Mouse (Mus musculus): ENCODE measurements at regions not wholly inside any gene's neighbourhood (a gene's known extent, or its start where the extent isn't known, plus 50 kb on each side); places are given as distances from the start of the nearest gene placed in this dataset.

GRCm38 (mm10) chr11:19145263-19145662 is 126.5 kb upstream of the Meis1 start:
- in situ Hi-C loops (cut with MboI, MseI) = no loop called here

DNA sequence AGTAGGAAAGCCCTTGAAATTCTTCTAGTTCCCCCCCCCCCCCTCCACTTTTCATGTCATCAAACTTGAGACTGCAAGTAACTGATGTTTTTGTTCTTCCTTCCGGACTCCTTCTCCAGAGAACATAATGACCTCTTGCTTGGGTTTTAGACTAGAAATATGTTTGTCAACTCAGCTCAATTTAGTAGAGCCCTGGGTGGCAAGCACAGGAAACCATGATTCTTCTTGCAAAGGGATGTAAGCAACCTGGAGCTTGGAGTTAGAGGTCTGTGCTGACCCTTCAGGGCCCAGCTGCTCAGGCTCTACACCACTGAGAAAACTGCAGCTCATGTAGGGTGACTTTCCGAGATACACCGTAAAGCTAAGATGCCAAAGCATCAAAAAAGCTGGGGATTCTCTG is 127.2 kb upstream of the Meis1 start:
- in situ Hi-C loops (cut with MboI, MseI) = no loop called here

DNA sequence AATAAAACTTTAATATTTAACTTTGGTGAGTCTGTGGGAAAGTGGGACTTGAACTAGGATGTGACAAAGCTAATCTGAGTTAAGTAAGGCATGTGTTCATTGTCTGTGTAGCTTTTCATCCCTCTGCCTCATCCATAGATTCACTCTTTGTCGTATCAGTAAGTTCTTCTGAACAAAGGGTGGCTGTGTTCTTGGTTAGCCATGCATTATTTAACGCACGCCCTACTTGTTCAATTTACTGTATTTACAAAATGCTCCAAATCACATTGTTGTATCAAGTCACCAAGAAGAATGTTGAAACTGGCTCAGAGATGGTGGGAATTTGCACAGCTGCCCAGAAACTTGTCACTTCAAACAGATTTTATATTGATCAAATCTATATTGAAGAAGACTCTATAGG is 132.2 kb upstream of the Meis1 start:
- in situ Hi-C loops (cut with MboI, MseI) = no loop called here

DNA sequence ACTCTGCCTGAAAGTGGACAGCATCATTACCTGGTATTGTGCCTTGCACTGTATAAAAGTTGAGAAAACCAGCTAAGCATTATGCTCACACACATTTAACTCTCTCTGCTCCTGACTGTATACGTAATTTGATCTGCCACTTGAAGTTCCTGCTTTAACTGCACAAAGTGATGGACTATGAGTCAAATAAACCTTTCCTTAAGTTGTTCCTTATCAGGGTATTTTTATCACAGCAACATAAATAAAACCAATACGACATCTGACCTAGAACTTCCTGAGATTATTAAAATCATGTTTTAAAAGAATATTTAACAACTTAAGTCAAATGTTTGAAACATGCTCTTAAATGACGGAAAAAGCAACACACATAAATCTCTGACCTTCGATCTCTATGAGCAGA is 134.9 kb upstream of the Meis1 start:
- in situ Hi-C loops (cut with MboI, MseI) = no loop called here

DNA sequence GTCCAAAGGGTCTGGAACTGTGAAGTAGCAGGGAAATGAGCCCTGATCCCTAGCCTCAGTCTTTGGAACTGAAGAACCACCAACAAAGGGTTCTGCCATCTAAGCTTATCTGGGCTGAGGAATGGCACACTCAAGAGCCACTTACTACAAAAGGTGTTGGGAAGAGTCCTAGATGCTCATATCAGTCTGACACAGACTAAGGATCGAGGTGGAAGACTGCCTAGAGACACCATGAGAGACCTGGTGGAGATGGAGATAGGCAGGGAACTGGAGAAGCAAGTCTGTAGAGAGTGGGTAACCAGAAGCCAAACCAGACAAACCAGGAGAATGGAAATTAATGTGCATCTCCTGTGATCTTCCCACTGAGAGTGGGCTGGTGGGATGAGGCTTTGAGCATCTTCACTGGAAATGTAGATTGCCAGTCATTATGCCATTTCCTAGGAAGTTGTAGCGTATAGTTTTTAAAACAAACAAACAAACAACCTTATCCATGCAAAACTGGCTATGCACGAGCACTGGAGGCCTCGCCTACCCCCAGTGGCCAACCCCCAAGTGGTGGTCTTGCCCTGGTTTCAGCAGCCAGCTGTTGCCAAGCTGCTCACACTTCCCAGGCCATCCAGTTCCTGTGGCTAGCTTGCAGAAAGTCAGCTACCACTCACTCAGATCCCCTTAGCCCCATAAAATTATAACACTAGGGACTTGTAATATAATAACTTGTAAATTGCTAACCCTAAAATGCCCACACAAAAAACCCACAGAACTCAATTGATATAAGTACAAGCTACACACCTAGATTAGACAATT is 136.2 kb upstream of the Meis1 start:
- in situ Hi-C loops (cut with MboI, MseI) = no loop called here

DNA sequence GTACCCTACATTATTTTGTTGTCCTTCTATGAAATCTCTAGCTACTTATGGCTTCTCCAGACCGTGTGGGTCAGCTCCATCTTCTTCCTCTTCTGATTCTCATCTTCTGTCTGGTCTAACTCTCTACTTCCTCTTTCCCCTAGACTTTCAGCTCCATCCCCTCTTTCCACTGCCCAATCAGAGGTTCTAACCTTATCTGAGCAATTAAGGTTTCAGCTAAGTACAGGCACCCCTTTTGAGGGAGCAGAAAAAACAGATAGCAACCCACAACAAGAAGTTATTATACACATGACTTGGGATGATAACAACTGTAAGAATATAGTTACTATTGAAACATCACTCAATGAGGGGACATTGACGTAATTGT is 136.8 kb upstream of the Meis1 start:
- in situ Hi-C loops (cut with MboI, MseI) = no loop called here

- in situ Hi-C loops (cut with MboI, MseI) = loop anchor here in 1 of 2 experiments (10.0 kb wide), 1 partner anchor 525 kb away; no protein-coding TSS in a partner anchor
Measured at GRCm38 (mm10) chr11:19160227-19160626, 141.4 kb upstream of the Meis1 start.

DNA sequence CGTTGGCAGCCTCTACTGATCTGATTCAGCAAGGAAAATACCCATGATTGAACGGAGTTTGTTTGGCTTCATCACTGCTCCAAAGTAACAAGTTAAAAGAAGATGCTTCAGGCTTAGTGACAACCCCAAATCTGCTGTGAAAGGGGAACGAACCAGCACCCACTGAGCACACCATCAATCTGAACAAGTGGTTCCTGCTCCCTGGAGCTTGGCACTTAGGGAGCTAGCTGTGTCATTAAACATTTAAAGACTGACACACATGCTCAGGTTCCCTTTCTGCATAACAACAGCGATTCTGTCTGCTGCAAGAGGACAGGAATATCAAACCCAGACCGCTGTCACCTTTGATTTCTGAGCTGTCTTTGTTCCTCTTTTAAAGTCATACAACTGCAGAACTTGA is 141.9 kb upstream of the Meis1 start:
- in situ Hi-C loops (cut with MboI, MseI) = loop anchor here in 1 of 2 experiments (10.0 kb wide), 1 partner anchor 526 kb away; no protein-coding TSS in a partner anchor

DNA sequence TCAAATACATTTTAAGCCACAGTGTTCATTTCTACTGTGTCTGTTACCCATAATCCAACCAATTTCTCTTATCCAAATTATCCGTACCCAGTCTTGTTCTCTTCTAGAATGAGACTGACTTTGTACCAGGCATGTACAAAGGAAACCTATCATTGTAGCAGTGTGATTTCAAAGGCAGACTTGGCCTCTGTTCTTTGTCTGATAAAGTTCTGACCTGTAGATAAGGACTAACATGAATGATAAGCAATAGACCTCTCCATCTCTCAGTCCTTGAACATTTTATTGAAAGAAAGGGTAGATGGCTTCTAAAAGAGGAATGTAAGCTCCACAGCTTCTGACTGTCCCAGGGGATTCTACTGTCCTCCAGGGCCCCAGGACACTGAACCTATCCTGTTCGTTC is 152.2 kb upstream of the Meis1 start:
- in situ Hi-C loops (cut with MboI, MseI) = loop anchor here in 1 of 2 experiments (5.0 kb wide), 1 partner anchor 46 kb away; no protein-coding TSS in a partner anchor

DNA sequence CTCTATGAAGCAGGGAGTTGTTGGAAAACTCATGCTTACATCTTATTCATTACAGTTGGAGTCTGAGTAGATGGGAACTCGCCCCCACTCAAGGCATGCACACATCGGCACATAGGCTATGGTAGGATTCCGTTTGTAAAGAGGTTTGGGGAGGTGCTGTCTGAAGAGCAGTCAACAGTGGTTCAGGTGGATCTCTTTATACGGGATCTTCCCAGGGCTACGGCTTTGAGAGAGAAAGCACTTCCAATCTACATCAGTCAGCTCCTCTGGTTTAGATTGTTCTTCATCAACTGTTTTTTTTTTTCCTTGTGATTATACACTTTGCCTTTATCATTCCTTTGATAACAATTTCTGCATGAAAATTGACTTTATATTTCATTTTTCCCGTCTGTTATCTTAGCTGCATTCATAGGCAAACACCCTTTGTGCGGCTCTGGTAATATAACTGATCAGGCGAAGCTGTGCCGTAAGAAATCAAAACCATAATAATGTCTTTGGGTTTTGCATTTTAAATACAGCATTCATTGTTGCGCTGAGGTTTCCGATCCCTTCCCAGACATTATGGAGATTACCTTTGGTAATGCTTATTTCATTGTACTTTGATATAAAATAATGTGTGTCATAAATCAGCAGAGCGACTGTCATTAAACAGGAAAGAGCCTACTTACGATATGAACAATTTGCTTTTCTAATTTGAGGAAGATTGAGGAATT is 155.7 kb upstream of the Meis1 start:
- in situ Hi-C loops (cut with MboI, MseI) = loop anchor here in 1 of 2 experiments (5.0 kb wide), 1 partner anchor 43 kb away; no protein-coding TSS in a partner anchor

DNA sequence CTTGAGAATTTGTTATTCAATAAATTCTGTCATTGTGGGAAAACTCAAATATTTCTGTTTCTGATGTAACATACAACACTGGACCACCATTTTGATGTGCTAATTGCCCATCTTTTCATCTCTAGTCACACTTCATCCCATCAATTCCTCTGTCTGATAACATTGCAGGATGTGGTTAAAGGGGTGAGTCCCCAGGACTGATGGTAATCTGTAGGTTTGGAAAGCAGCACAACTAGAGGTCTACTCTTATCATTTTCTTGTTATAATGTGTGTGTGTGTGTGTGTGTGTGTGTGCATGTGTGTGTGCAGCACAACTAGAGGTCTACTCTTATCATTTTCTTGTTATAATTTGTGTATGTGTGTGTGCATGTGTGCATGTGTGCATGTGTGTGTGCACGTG is 160.5 kb upstream of the Meis1 start:
- in situ Hi-C loops (cut with MboI, MseI) = no loop called here

- in situ Hi-C loops (cut with MboI, MseI) = no loop called here
Measured at GRCm38 (mm10) chr11:19189778-19190177, 171.0 kb upstream of the Meis1 start.

- in situ Hi-C loops (cut with MboI, MseI) = no loop called here
Measured at GRCm38 (mm10) chr11:19194464-19194863, 175.7 kb upstream of the Meis1 start.

- in situ Hi-C loops (cut with MboI, MseI) = no loop called here
Measured at GRCm38 (mm10) chr11:19197790-19198189, 179.0 kb upstream of the Meis1 start.

- in situ Hi-C loops (cut with MboI, MseI) = loop anchor here in 1 of 2 experiments (25.0 kb wide), 1 partner anchor 934 kb away; no protein-coding TSS in a partner anchor
Measured at GRCm38 (mm10) chr11:19202602-19203517, 184.1 kb upstream of the Meis1 start.

DNA sequence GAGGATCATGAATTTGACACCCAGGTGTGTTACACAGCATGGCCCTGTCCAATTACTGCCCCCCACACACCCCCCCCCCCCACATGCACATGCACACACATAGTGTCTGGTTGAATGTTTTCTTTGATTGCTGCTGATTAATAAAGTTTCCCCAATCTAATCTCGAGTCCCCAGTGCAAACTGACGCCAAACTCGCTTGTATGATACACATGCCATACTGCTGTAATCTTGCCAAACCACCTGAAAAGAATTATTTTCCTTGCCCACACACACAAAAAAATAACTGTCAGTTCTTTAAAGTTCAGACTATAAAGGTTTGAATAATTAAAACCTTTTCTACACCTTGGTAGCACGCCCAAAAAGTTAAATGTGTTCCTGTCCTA is 184.7 kb upstream of the Meis1 start:
- in situ Hi-C loops (cut with MboI, MseI) = loop anchor here in 1 of 2 experiments (25.0 kb wide), 1 partner anchor 934 kb away; no protein-coding TSS in a partner anchor

DNA sequence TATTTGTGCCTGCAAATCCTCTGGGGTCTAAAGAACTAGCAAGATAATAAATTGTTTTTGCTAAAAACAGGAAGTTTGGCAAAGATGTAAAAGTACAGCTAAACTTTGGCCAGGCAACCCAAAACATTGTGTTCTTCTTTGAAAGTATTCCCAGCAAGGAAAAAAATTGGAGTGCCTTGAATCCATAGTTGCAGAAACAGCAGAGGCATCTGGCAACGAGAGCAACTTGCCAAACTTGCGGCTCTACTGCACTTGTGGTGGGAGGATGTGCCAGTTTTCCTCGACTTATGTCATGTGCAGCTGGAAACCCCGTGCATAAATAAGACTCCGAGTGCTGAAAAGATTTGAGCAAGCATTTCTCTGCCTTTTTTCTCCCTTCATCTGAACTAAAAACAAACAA is 185.2 kb upstream of the Meis1 start:
- in situ Hi-C loops (cut with MboI, MseI) = loop anchor here in 1 of 2 experiments (25.0 kb wide), 1 partner anchor 933 kb away; no protein-coding TSS in a partner anchor

GRCm38 (mm10) chr11:19204521-19204920 is 185.7 kb upstream of the Meis1 start:
- in situ Hi-C loops (cut with MboI, MseI) = loop anchor here in 1 of 2 experiments (25.0 kb wide), 1 partner anchor 933 kb away; no protein-coding TSS in a partner anchor

GRCm38 (mm10) chr11:19205174-19205573 is 186.4 kb upstream of the Meis1 start:
- in situ Hi-C loops (cut with MboI, MseI) = loop anchor here in 1 of 2 experiments (25.0 kb wide), 1 partner anchor 932 kb away; no protein-coding TSS in a partner anchor

DNA sequence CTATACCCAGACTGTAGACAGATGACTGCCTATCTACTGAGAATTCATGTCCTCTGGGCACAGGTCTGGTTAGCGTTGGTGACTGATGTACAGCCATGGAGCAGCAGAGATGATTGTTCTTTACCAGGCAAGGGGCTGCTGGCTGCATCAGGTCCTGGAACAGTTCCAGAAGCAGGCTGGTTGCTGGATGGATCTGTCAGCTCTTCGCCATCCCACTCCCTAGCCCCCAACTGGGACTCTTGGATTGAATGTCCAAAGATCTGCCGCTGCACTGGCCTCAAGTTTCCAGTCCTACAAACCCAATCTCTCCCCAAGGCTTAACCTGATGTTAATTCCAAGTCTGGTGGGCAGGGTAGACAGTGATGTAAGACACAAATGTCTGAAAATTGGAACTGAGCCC is 200.7 kb upstream of the Meis1 start:
- in situ Hi-C loops (cut with MboI, MseI) = loop anchor here in 1 of 2 experiments (5.0 to 25.0 kb wide), 2 partner anchors 47 to 918 kb away; no protein-coding TSS in a partner anchor

DNA sequence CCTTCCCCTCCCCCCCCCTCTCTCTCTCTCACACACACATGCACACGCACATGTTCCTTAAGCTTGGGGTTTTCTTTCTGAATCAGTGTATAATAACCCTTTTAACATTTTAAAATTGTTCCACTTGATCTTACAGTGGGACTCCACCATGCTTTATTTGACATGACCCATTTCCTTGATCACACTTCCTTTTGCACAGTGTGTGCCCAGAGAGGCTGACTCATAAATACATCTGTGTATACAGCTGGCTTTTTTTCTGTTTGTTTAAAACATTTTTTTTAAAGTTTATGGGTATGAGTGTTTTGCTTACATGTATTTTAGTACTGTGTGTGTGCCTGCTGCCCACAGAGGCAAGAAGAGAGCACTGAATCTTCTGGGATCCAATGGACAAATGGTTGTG is 202.7 kb upstream of the Meis1 start:
- in situ Hi-C loops (cut with MboI, MseI) = loop anchor here in 1 of 2 experiments (25.0 kb wide), 1 partner anchor 916 kb away; no protein-coding TSS in a partner anchor
